Mouse (Mus musculus): ENCODE results near the gene Mtln.

The Mtln gene

GRCm38 (mm10) chr2:127791919-127792603, at the start of gene Mtln:
Mtln (minus strand) TSS chr2:127792488.
- H3K36me3 ChIP-seq (ENCODE audit: control insufficient read depth, insufficient read depth, low read length, poor library complexity, severe bottlenecking), result no peaks in the 10 kb centered on the region
- no peaks in the 10 kb centered on the region for H3K27me3 ChIP-seq (ENCODE audit: control insufficient read depth, insufficient read depth, low read length, poor library complexity, severe bottlenecking)
- peak; percentile 68 for DNase-seq (ENCODE audit: low read depth, low spot score)

GRCm38 (mm10) chr2:127841402-127841801, 49.1 kb upstream of the Mtln start:
- no peak for DNase-seq (ENCODE audit: low read depth, low spot score)
- 0 out of 2 replicates have a peak, but pooled peaks cover 1% of the 10 kb centered on the region for H3K27me3 ChIP-seq (ENCODE audit: control insufficient read depth, insufficient read depth, low read length, poor library complexity, severe bottlenecking)
- H3K36me3 ChIP-seq (ENCODE audit: control insufficient read depth, insufficient read depth, low read length, poor library complexity, severe bottlenecking), result no peaks in the 10 kb centered on the region

- 0 out of 2 replicates have a peak, but pooled peaks cover 1% of the 10 kb centered on the region for H3K27me3 ChIP-seq (ENCODE audit: control insufficient read depth, insufficient read depth, low read length, poor library complexity, severe bottlenecking)
- DNase-seq (ENCODE audit: low read depth, low spot score), result no peak
- H3K36me3 ChIP-seq (ENCODE audit: control insufficient read depth, insufficient read depth, low read length, poor library complexity, severe bottlenecking), result no peaks in the 10 kb centered on the region
These were observed 47.1 kb upstream of the Mtln start for GRCm38 (mm10) chr2:127839425-127839824.

GRCm38 (mm10) chr2:127838576-127838975, 46.3 kb upstream of the Mtln start, which contains the start of gene Acoxl:
Acoxl (plus strand) TSS chr2:127838876.
- DNase-seq (ENCODE audit: low read depth, low spot score), result no peak
- Histone ChIP-seq H3K36me3 (ENCODE audit: control insufficient read depth, insufficient read depth, low read length, poor library complexity, severe bottlenecking) (no peaks in the 10 kb centered on the region), H3K27me3 (ENCODE audit: control insufficient read depth, insufficient read depth, low read length, poor library complexity, severe bottlenecking) (0 out of 2 replicates have a peak, but pooled peaks cover 1% of the 10 kb centered on the region)

- DNase-seq (ENCODE audit: low read depth, low spot score), result peak; percentile 70
- H3K36me3 ChIP-seq (ENCODE audit: control insufficient read depth, insufficient read depth, low read length, poor library complexity, severe bottlenecking), result no peaks in the 10 kb centered on the region
- H3K27me3 ChIP-seq (ENCODE audit: control insufficient read depth, insufficient read depth, low read length, poor library complexity, severe bottlenecking), result no peaks in the 10 kb centered on the region
These were observed 40.5 kb upstream of the Mtln start for GRCm38 (mm10) chr2:127832833-127833190.

- no peaks in the 10 kb centered on the region for H3K36me3 ChIP-seq (ENCODE audit: control insufficient read depth, insufficient read depth, low read length, poor library complexity, severe bottlenecking)
- DNase-seq (ENCODE audit: low read depth, low spot score), result no peak
- H3K27me3 ChIP-seq (ENCODE audit: control insufficient read depth, insufficient read depth, low read length, poor library complexity, severe bottlenecking), result no peaks in the 10 kb centered on the region
These were observed 40.0 kb upstream of the Mtln start for GRCm38 (mm10) chr2:127832103-127832832.

GRCm38 (mm10) chr2:127831401-127832102, 39.3 kb upstream of the Mtln start, which contains the start of gene Bub1:
Bub1 (minus strand) TSS chr2:127831865.
- Histone ChIP-seq H3K36me3 (ENCODE audit: control insufficient read depth, insufficient read depth, low read length, poor library complexity, severe bottlenecking) (no peaks in the 10 kb centered on the region), H3K27me3 (ENCODE audit: control insufficient read depth, insufficient read depth, low read length, poor library complexity, severe bottlenecking) (no peaks in the 10 kb centered on the region)
- peak; percentile 96 for DNase-seq (ENCODE audit: low read depth, low spot score)

GRCm38 (mm10) chr2:127789651-127790270, 2.5 kb downstream of the Mtln start:
- Histone ChIP-seq H3K27me3 (ENCODE audit: control insufficient read depth, insufficient read depth, low read length, poor library complexity, severe bottlenecking) (no peaks in the 10 kb centered on the region), H3K36me3 (ENCODE audit: control insufficient read depth, insufficient read depth, low read length, poor library complexity, severe bottlenecking) (no peaks in the 10 kb centered on the region)
- no peak for DNase-seq (ENCODE audit: low read depth, low spot score)

- Histone ChIP-seq H3K36me3 (ENCODE audit: control insufficient read depth, insufficient read depth, low read length, poor library complexity, severe bottlenecking) (no peaks in the 10 kb centered on the region), H3K27me3 (ENCODE audit: control insufficient read depth, insufficient read depth, low read length, poor library complexity, severe bottlenecking) (no peaks in the 10 kb centered on the region)
- DNase-seq (ENCODE audit: low read depth, low spot score), result peak; percentile 4
These were observed 3.1 kb downstream of the Mtln start for GRCm38 (mm10) chr2:127789138-127789537.

- H3K27me3 ChIP-seq (ENCODE audit: control insufficient read depth, insufficient read depth, low read length, poor library complexity, severe bottlenecking), result no peaks in the 10 kb centered on the region
- H3K36me3 ChIP-seq (ENCODE audit: control insufficient read depth, insufficient read depth, low read length, poor library complexity, severe bottlenecking), result no peaks in the 10 kb centered on the region
- peak; percentile 82 for DNase-seq (ENCODE audit: low read depth, low spot score)
These were observed 3.7 kb downstream of the Mtln start, which contains the start of gene Nphp1 for GRCm38 (mm10) chr2:127788440-127789116. Nphp1 (minus strand) TSS chr2:127788897.

GRCm38 (mm10) chr2:127787226-127787625, 5.1 kb downstream of the Mtln start:
- H3K27me3 ChIP-seq (ENCODE audit: control insufficient read depth, insufficient read depth, low read length, poor library complexity, severe bottlenecking), result no peaks in the 10 kb centered on the region
- no peak for DNase-seq (ENCODE audit: low read depth, low spot score)
- no peaks in the 10 kb centered on the region for H3K36me3 ChIP-seq (ENCODE audit: control insufficient read depth, insufficient read depth, low read length, poor library complexity, severe bottlenecking)

- Histone ChIP-seq H3K36me3 (ENCODE audit: control insufficient read depth, insufficient read depth, low read length, poor library complexity, severe bottlenecking) (no peaks in the 10 kb centered on the region), H3K27me3 (ENCODE audit: control insufficient read depth, insufficient read depth, low read length, poor library complexity, severe bottlenecking) (no peaks in the 10 kb centered on the region)
- DNase-seq (ENCODE audit: low read depth, low spot score), result no peak
These were observed 13.8 kb downstream of the Mtln start for GRCm38 (mm10) chr2:127778451-127778850.

GRCm38 (mm10) chr2:127775013-127775412, 17.3 kb downstream of the Mtln start:
- H3K27me3 ChIP-seq (ENCODE audit: control insufficient read depth, insufficient read depth, low read length, poor library complexity, severe bottlenecking), result no peaks in the 10 kb centered on the region
- no peaks in the 10 kb centered on the region for H3K36me3 ChIP-seq (ENCODE audit: control insufficient read depth, insufficient read depth, low read length, poor library complexity, severe bottlenecking)
- DNase-seq (ENCODE audit: low read depth, low spot score), result no peak

GRCm38 (mm10) chr2:127774578-127774941, 17.7 kb downstream of the Mtln start:
- Histone ChIP-seq H3K36me3 (ENCODE audit: control insufficient read depth, insufficient read depth, low read length, poor library complexity, severe bottlenecking) (no peaks in the 10 kb centered on the region), H3K27me3 (ENCODE audit: control insufficient read depth, insufficient read depth, low read length, poor library complexity, severe bottlenecking) (no peaks in the 10 kb centered on the region)
- DNase-seq (ENCODE audit: low read depth, low spot score), result no peak
